Mouse (Mus musculus): ENCODE measurements around the gene Fam53b.

The Fam53b gene

DNA sequence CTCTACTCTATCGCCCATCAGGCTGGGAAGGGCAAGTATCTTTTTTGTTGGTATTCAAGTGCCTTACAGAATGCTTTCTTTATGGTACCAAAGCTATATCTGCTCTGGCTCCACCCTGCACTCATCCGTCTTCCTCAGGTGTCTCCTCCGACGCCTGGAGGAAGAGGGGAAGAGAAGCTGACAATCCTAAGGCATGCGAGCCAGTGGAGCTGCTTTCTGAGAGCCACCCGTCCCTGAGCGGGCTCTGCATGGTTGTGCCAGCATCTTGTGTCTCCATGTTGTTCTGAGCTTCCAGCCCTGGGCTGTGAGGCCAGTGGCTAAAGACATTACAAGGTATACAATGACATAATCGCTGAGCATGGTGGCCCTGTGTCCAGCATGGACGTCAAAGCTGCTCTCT lies 79.5 kb downstream of the Fam53b start:
- DNase-seq, result no peak

DNA sequence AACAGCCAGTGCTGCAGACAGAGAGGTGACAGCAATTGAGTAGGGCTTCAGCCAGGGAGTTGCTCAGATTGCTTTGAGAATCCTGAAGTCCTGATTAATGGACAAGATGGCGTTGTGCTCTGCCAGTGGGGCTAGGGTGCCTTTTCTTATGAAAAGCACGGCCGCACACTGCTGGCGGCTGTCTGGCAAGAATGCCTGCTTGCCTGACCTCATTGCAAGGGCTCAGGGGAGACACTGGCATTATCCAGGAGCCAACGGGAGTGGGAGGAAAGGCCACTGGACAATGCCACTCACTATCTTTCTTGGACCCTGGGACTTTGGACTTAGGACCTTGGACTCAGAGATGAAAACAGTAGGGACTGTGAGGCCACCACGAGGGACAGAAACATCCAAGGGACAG lies 80.2 kb downstream of the Fam53b start:
- no peak for DNase-seq

DNA sequence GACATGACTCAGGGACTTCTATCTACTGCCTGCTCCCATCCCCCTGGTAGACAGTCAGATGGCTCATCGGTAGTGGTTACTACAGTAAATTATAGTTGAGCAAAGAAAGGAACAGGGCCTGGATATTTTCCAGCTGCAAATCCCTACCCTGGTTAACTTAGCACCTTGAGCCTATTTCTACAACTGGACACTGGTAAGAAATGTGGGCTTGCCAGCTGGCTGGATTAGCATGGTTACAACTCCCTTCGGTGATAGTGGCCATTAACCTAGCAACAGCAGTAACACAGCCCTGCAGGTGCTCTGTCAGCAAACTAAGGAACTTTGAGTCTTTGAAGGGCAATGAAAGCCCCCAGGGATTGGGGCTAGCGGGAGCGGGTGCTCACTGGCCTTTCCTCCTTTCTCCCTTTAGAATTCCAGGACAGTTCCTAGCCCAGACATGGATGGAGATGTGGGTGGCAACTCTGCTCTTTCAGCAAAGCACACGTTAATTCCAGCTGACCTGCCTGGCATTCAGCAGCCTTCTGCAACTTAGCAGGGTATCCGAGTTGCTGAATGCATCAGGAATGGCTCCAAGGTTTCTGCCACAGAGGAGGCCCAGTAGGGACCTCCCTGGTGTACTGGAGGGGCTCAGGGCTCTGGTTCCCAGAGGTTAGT lies 81.4 kb downstream of the Fam53b start:
- DNase-seq, result no peak

DNA sequence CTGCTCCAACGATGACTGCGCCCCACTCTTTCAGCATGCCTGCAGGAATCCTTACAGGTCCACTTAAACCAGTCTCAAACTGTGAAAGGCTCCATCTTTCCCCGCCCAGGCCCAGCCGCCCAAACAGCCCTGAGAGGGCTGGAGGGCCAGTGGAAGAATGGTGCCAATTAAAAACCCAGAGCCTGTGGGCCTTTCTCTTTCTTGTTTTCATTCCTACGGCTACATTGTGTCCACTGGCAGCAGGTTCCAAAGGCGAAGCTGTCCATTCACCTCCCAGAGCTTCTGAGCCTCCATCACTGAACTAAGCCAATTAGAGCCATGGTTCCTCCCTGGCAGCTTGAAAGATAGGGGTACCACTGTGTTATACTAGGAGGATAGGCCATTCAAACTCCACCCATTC lies 82.1 kb downstream of the Fam53b start:
- no peak for DNase-seq

DNA sequence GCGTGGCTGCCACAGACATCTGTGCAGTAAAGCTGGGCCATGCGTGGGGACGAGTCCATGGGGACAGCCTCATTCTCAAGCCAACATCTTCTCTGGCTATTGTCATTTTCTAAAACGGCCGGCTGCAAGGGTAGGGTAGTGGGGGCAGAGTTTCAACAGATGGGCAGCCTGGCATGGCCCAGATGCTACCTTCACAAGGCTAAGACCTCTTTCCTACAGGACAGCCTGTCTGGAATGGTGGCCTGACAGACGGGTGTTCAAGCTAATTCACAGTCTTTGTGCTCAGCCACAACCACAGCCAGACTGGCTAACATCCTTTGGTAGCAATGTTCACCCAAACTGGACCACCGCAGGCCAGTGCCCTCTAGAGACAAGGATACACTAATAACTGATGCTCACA lies 83.2 kb downstream of the Fam53b start:
- no peak for DNase-seq

DNA sequence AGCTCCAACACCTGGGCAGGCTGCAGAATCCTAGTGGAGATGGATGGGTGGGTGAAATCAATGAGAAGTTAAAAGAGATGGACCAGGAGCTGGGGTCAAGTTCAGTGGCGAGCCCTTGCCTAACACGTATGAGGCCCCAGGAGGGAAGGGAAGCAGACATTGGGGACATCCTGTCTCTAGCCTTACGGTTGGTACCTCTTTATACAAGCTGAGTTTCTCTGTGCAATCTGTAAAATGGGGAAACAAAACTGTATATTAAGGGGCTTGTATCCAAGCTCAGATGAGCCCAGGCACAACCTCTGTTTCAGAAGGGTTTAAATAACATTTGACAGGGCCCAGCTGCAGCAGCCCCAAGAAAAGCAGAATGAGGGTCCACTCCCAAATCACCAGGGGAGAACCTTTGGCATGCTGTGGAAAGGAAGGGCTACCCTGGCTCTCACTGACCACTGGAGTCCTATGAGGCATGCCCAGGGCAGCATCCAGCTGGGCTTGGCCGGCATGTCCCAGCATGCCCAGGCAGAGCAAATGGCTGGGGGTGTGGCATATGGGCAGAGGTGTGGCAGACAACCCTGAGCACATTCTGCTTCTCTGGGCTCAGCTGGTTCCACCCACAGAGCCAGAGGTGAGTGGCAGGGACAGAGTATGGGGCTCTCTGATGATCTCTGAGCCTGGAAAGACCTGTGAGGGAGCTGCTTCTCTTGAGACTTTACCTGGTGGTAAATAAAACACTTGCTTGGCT lies 84.4 kb downstream of the Fam53b start:
- DNase-seq, result no peak

DNA sequence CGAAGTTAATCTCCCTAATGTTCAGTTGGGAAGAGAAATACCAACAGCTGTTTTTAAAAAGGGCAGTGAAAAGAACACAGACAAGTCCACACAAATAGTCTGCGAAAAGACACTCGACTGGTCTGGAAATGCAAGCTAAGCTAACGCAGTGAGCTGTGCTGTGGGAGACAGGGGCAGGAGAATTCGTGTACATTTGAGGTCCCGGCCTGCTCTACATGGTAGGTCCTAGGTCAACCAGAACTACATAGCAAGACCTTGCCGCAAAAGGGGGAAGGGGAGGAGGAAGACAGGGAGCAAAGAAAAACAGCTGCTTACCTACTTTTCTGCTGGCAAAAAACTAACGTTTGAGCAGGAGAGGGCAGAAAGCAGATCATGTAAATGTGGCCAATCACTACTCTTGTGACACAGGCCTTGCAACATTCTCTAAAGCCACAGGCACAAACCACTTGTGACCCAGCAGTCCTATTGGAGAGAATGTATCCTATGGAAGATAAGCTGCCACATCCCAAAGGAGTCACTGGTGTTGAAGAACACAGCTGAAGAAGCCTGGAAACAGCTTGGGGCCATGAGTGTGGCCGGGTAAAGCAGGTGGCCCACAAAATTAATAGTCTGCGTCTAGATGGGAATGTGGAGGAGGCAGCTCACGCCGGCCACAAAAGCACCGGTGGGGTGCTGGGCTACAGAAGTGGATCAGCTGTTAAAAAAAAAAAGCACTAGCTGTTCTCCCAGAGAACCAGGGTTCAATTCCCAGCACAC lies 87.4 kb downstream of the Fam53b start:
- no peak for DNase-seq

DNA sequence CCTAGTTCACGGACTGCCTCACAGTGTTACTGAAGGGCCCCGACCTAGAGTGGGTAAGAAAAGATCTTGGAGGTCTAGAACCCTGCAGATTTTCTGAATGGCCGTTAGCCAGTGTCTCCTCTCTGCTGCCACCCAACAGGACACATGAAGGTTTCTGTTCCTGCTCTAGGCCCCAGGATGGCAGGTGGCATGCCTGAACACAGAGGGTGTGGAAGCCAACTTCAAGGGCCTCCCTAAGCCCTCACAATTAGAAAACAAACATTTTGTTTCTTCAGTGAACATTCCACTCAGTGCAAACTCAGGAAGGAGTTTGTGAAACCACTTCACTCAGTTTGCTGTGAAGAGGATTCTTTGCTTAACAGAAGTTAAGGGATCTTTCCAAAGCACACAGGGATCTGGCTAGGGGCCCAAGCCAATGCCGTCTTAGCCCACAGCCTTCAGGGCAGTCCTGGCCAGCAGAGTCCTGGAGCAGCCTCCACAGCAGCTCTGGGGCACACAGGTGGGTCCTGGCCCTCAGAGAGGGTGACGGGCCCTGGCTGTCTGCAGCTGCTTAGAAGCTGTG lies 89.1 kb downstream of the Fam53b start:
- no peak for DNase-seq

DNA sequence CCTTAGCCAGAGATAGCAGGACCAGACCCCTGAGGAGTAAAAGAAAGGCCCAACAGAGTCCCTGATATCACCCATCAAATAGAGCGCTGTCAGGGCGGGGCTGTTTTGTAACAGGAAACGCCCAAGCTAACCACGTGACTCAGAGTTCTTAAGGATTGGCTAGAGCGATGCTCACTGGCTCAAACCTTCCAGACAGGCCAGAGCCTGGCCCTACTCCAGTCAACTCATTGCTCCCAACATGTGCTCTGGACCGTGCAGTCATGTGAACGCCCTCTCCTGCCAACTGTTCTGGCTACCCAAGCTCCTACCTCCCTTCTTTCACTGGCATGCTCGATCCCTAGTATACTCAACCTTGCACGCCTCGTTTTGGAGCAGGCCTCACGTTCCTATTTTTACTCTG lies 89.8 kb downstream of the Fam53b start:
- no peak for DNase-seq

DNA sequence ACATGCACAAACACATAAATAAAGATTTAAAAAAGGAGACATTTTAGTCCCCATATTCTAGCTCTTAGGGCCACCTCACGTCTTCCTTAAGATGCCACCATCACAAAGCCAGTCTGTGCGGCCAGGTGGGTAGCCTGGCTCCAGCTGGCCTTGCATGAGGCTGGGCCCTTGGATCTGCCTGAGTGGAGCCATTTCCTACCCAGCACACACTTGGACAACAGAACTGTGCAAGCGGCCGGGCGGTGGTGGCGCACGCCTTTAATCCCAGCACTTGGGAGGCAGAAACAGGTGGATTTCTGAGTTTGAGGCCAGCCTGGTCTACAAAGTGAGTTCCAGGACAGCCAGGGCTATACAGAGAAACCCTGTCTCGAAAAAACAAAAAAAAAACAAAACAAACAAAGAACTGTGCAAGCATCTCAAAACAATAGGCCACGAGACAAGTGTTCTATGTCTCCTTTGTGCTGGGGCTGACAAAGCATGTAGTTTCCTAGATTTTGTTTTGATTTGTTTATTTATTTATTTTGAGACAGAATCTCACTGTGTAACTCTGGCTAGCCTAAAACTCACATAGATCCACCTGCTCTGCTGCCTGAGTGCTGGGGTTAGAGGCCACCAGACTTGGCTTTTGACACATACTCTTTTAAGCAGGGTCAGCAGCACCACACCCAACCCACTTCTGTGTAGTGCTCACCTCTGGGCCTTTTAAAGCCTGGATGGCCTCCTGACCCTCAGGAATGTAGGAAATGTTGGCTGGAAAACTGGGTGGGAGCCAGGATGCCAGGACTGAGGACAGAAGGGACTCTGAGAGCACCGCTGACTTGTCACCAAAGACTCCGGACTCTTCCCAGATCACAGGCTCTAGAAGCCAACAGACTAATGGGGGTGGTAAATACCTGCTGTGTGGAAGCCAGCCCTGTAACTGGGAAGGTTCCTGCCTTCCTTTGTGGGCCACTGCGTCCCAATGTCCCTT lies 91.0 kb downstream of the Fam53b start:
- no peak for DNase-seq

DNA sequence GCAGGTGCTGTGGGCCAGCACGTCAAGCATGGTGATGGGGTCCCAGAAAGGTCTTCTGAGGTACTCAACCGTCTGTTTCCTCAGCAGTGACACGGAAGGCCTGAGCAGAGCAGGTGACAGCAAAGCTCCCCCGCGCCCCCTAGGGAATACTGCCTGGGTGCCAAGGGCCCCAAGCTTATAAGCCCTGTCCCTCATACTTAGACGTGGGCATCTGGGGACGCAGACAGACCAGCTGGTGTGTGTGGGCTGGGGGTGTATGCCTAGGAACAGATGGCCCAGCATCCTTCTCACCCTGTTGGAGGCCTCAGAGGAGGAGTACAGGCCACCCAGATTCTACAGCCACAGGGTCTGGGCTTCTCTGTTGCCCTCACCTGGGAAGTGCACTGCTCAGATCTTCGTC lies 93.1 kb downstream of the Fam53b start:
- no peak for DNase-seq

DNA sequence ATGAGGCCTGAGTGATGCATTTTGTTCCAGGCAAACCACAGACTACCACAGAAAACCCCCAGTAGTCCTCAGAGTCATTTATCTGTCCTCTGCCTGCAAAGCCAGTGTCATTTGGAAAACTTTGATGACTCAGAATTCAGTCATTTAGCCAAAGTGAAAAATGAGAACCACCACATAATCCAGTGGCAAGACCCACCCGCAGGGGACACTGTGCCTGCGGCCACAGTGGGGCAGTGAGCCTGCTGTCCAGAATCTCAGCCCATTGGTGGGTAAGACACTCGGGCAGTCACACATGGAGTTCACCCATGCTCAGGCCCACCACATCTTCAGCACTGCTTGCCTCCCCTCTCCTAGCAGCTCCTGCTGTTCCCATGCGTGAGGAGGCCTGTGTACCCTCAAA lies 94.1 kb downstream of the Fam53b start:
- no peak for DNase-seq

DNA sequence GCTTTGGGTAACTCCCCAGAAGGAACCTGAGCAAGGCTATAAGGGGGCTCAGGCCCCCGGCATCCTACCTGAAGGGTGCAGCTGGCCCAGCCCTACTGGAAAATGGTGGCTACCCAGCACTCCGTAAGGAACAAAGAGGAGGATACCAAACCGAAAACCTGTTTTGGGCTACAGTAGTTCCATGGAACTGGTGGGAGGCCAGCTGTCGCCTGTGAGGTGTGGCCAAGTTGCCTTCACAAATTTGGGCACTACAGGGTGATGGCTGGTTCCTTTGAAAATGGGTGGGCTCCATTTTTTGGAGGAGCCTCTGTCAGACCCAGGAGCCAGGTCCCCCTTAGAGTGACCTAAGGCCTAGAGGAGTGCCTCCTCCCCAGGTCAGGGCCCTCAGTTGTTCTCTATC lies 98.4 kb downstream of the Fam53b start:
- DNase-seq, result no peak

DNA sequence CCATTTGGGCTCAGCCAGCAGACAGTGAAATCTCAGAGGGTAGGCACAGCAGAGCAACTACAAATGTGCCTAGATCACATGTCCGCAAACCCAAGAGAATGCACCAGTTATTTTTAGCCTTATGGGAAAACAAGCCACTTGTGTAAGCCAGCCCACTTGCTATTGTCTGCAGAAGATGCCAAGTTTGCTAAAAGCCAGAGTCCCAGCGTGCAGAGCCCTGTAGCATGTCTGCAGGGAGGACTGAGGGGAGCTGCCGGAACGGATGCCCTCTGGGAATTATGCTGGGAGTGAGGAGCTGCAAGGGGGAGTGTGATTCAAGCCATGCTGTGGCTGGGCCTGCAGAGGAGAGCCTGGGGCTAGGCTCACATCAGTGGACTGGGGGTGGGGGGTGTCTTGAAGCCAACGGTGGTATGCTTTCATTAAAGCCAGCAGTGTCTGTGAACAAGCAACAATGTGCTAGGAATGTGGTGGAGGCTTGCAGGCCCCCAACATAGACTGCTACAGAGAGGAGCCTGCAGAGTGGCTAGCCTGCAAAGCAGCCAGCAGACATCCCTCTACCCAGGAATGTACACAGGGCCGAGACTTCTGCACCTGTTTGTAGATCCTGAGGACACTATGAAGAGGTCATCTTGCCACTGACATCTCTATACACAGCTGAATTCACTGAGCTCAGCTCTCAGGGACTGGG lies 99.3 kb downstream of the Fam53b start:
- no peak for DNase-seq

DNA sequence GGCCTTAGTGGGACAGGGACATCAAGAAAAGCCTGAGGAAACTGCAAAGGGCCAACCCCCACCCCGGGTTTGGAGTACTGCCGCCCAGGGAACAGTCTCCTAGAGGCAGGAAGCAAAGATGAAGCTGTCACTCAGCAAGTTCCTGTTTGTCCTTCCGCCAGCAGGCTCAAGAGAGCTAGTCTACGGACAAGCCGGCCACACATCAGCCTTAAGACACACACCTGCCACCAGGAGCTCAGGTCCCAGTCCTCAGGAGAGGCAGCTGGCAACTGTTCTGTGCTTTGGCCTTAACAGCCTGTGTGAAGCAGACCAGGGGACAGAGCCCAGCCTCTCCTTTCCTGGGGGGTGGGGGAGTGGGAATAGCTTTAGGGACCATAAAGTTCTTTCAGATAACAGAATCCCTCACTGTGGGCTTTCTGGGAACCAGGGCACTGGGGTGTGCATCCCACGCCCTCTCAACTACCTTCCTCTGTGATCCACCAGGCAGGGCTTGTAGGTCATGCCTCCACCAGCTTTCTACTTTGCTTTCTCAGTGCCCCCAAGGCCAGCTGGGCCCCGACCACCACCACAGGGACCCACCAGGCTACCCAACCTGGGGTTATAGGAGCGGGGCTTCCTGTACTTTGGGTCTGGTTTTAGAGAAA lies 100.1 kb downstream of the Fam53b start:
- no peak for DNase-seq

DNA sequence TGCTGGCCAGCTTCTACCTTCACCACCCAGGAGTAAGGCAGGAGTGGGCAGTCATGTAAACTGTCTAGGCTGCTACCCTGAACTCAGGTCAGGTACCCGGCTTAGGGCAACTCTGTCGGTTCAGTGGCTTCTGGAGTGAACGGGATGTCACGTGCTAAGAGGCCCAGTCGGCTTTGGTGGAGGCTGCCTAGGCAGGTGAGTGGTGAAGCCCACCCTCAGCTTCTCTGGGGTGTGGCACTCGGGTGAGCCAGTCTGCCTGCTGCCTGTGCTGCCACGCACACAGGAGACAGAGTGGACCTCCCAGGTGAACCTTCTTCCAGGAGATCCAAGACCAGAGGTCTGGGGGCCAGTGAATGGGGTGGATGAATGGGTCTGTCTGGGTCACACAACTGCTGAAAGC lies 100.7 kb downstream of the Fam53b start:
- no peak for DNase-seq

DNA sequence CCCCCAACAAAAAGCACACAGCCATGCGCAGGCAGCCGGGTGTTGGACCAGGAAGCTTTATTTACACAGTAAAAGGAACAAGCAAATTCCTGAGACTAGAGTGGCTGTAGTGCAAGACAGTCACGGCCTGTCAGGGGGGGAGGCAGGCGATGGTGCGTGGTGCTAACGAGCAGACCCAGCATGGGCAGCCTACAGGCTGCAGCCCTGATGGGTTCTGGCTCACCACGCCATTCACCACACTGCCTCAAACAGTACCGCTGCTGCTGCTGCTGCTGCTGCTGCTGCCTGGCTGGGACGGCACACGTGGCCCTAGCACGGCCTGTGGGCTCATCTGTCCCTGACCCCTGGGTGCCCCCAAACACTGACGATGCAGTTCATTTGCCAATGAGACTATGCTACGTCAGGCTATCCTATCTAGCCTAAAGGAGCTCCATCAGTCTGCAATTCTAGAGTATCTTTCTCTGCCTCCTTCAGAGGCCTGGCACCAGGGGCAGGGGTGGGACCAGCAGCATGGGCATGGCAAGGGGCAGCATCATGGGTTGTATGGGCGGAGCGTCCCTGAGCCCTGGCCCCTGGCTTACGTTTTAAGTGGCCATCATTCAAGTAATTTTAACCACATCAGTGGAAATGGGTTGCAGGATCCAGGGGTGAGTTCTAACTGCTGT lies 101.5 kb downstream of the Fam53b start:
- no peak for DNase-seq

DNA sequence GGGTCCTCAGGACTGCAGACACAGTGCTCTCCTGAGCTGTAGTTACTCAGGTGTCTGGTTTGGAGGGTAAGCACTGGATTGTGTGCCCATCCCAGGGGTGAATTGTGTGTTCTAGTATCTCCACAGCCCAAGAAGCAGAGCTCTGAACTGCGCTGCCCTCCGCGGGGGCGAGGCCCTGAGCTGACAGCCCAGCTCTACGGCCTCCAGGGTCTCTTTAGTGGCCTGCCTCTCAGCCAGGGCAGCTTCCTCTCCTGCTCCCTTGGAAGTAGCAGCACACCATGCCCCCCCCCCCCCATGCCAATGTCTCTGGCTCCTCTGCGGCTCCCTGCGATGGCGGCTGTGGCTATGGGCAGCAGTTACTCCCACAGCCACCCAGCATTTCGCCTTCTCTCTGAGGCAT lies 102.1 kb downstream of the Fam53b start:
- no peak for DNase-seq

DNA sequence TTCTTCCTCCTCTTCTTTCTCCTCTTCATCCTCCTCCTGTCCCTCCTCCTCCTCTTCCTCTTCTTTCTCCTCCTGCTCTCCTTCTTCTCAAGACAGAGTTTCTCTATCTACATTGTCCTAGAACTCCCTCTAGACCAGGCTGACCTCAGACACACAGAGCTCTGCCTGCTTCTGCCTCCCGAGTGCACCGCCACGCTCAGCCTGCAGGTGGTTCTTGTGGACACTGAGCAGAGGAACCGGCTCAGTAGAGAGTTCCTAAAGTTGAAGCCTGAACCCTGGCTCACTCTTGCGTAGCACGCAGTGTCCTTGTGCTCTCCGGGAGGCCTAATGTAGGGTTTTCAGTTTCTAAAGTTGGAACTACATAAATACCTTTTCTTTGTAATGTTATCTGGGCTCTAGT lies 108.6 kb downstream of the Fam53b start:
- DNase-seq, result no peak

DNA sequence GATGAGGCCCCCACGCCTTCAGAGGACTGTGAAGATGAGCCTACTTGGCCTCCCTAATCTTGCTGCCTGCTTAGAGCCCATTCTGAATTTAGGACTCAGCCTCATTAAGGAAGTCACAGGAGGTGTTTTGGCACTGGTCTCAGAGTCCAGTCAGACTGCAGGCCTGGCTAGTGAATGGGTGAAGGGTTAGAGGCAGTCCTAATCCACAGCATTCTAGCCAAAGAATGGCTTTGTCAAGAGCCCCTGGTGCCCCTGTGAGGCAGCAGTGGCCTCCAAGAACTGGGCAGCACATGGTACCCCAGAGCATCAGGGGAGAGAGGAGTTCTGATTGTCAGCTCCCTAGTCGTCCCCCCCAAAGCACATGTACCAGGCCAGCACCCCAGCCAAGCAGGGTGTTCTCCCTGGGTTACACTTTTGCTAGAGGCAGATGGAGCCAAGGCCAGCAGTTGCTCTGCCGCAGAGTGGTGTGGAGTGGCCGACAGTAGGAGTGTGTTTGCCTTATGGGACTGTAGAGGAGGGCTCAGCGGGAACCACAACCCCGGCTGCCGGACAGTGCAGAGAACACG lies 109.3 kb downstream of the Fam53b start:
- no peak for DNase-seq

All from thymus, adult 18-20 months (tissue).